Mouse (Mus musculus) megakaryocyte, embryonic 14.5 days (primary cell): ENCODE measurements around the gene Nkg7. TPM values are rescaled to one million over a fixed set of nuclear protein-coding genes. Genes with fewer than 3 reads are reported as not detected.
"Not testable (repeated sequence)": the region's sequence is repeated elsewhere in the genome, so short reads cannot be mapped to it uniquely, and the experiment has no call there.

Experiments
- H3K27me3 ChIP-seq: replicated peaks from 2 replicates; pipeline ENCODE3; 2012; ENCODE audit warnings: inconsistent platforms
- H3K36me3 ChIP-seq: replicated peaks from 2 replicates; pipeline ENCODE3; 2012; ENCODE audit warnings: low read length, inconsistent platforms, mixed read lengths
- H3K4me1 ChIP-seq: 2 replicates; pipeline ENCODE4 v1.6.1; 2012; ENCODE audit warnings: inconsistent platforms
- H3K4me3 ChIP-seq: replicated peaks from 2 replicates; pipeline ENCODE3; 2012; ENCODE audit warnings: moderate library complexity, mild to moderate bottlenecking, inconsistent platforms
- H3K9me3 ChIP-seq: 2 replicates; pipeline ENCODE4 v1.6.1; 2012; ENCODE audit warnings: inconsistent platforms
- FLI1 ChIP-seq: IDR thresholded peaks from 2 replicates; pipeline ENCODE4 v1.6.1; 2012; ENCODE audit warnings: low read length, inconsistent platforms, mixed read lengths
- GATA1 ChIP-seq: IDR thresholded peaks from 3 replicates; pipeline ENCODE4 v1.6.1; 2012; ENCODE audit warnings: mixed read lengths, low read length, inconsistent platforms, borderline replicate concordance
- polyA plus RNA-seq: library from polyadenylated mRNA; stranded (reverse); fragments of >175 nt; gene quantifications from 2 replicates; pipeline ENCODE4 v1.2.3, GENCODE M21; 2012; ENCODE audit warnings: low replicate concordance; ENCODE audit not compliant: insufficient read depth

Gene Nkg7
- polyA plus RNA-seq: 2.9 and 10.0 TPM in 2 replicates

DNA sequence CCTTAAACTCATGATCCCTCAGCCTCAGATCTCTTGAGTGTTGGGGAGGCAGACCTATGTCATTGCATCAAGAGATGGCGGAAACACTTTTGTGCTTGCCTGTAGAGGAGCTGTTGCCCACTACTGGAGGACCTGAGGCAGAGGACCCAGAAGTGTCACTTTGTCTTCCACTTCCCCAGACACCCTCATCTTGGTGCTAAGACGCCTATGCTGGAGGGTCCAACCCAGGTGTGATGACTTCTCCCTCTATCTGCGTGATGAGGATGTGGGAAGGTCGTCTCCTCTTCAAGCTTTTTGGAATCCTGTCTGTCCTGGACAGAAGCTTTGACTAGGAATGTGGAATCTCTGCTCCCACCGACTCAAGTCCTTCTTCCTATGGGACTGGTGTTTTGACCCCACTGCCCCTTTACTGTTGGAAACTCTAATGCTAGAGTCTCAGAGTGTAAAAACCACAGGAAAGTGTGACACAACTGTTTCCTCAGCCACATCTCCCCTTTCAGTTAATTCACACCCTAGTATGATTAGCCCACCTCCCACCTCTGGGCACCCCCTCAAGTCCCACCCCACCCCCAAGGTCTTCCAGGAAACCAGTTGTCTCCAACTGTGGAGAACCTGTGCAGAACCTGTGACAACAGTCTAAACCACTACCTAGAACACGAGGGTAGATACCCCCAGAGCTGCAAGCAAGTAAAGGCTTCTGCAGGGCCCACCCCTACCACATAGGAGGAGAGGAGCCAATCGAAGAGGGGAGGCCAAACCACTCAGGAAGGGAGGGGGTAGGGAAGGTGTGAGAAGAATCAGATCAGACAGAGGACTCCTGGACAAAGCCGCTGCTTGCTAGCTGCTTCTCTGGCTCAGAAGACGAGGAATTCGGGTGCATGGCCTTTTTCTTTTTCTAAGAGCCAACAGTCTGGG lies at the start of gene Nkg7:
TSS of gene Nkg7 (plus strand) at position 733 of the 915 bp plus-strand sequence.
- Histone ChIP-seq H3K4me1 (peaks cover 72% of the 10 kb centered on the region), H3K36me3 (peaks cover 3% of the 10 kb centered on the region), H3K9me3 (peaks cover 3% of the 10 kb centered on the region; the same call in 1 of the 2 replicates), H3K27me3 (no peaks in the 10 kb centered on the region), H3K4me3 (peak within 1 kb of the TSS; percentile 76)
- TF ChIP-seq GATA1 (no peak), FLI1 (no peak)

DNA sequence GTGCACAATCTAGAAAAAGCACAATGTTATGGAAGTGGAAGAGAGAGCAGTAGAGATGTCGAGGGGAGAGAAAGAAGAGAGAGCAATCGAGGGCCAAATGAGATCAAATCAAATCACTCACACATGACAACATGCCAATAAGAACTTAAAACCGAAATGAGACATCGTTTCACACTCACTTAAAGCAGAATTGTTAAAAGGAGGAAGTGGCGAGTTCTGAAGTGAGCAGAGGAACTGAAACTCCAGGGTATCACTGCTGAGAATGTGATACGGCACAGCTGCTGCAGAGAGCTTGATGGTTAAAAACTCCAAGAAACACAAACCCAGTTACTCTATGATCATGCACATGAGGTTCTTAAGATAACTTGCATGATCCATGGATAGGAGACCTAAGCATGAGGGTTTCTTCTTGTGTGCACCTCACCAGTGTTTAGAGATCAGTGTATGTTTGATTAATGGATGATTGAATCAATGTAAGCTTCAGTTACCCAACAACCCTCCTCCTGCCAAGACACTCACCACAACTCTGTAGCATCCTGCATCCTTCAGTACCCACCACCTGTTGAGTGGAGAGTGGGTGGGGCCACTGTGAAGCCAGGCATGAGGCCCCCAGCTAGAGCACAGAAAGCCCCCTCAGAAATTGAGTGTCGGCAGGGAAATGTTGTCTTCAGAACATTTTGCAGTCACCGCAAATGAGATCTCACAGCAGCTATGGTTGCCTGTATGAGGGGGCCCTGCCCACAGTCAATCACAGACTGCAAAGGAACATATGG lies 44.3 kb upstream of the Nkg7 start:
- Histone ChIP-seq H3K9me3 (no peaks in the 10 kb centered on the region; the same call in 1 of the 2 replicates), H3K27me3 (peaks cover 2% of the 10 kb centered on the region), H3K4me1 (peaks cover 14% of the 10 kb centered on the region), H3K36me3 (no peaks in the 10 kb centered on the region), H3K4me3 (no peak overlapping the region)
- no peak for TF ChIP-seq FLI1
- no peak for TF ChIP-seq GATA1

DNA sequence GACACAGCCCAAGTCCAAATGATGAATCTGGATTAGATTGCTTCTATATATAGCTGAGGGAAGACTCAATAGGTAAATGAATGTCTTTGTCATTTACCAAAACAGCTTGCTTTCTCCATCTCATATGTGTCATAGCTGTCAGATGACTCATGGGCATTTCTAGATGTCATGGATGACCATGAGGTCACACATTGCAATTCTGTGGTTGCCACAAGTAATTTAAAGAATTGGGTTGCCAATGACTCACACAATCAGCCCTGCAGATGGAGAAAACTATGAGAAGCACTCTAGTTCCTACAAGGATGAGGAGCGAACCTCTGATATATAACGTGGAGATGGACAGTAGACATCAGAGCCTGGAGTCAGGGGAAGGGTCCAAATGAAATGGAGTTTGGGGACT lies 37.4 kb upstream of the Nkg7 start:
- no peak overlapping the region for H3K4me3 ChIP-seq
- H3K4me1 ChIP-seq: peaks cover 14% of the 10 kb centered on the region; the same call in 1 of the 2 replicates
- peaks cover 2% of the 10 kb centered on the region for H3K27me3 ChIP-seq
- H3K36me3 ChIP-seq: no peaks in the 10 kb centered on the region
- no peaks in the 10 kb centered on the region; the same call in 1 of the 2 replicates for H3K9me3 ChIP-seq
- TF ChIP-seq GATA1: no peak
- no peak for TF ChIP-seq FLI1

DNA sequence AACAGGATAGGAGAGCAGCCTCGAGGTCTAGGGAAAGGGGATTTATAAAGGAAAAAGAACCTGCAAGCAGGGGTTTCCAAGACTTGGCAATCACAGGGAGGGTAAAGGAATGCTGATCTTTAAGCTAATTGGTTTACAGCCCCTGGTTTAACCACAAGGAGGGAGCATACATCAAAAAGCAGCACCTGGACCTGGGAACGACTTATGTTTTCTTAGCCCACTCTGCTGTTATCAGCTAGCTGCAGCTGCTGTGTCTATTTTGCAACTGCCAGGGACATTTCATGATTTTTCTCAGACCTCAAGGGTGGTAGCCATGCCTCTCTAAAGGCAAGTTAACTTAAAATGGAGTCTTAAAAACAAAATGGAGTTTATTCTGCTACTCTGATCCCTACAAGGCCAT lies 34.2 kb upstream of the Nkg7 start:
- no peaks in the 10 kb centered on the region; the same call in 1 of the 2 replicates for H3K9me3 ChIP-seq
- H3K36me3 ChIP-seq: no peaks in the 10 kb centered on the region
- H3K27me3 ChIP-seq: no peaks in the 10 kb centered on the region
- H3K4me3 ChIP-seq: no peak overlapping the region
- H3K4me1 ChIP-seq: peaks cover 13% of the 10 kb centered on the region
- no peak for TF ChIP-seq GATA1
- TF ChIP-seq FLI1: no peak

DNA sequence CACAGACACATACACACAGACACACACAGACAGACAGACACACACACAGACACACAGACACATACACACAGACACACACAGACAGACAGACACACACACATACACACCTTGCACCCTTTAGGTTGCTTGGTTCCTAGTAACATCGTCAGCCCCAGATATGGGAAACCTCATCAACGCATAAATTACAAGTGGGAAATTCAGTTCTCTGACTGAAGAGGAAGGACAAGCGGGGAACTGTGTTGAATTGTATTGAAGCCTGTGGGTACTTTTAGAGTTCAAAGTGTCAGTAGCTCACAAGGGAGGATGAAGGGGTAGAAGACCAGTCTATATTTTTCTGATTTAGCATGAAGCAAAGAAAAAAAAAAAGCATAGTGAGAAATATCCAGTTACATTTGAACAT lies 29.3 kb upstream of the Nkg7 start:
- no peaks in the 10 kb centered on the region; the same call in 1 of the 2 replicates for H3K9me3 ChIP-seq
- H3K36me3 ChIP-seq: no peaks in the 10 kb centered on the region
- peaks cover 15% of the 10 kb centered on the region for H3K27me3 ChIP-seq
- no peak overlapping the region for H3K4me3 ChIP-seq
- TF ChIP-seq GATA1 (no peak), FLI1 (no peak)
- peaks cover 36% of the 10 kb centered on the region for H3K4me1 ChIP-seq

DNA sequence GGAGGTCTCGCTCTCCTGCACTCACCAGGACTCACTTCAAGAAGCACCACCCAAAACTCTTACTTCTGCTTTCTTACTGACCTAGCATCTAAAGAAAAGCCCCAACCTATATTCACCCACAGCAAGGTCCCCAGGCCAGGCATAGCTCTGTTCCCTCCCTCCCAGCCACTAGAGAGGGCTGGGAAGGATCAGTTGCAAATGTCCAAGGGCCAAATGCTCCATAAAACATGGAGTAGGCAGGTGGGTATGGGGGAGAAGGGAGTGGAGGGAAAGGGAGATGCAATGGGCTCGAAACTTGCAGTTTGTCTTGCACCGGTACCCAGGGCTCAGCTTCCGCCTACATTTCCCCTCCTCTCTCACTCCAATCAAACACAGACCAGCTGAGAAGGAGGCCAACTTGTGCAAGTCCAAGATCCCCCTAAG lies 28.7 kb upstream of the Nkg7 start, which contains the start of gene Siglecg:
TSS of gene Siglecg (plus strand) at position 74 of the 423 bp plus-strand sequence.
- Histone ChIP-seq H3K9me3 (no peaks in the 10 kb centered on the region; the same call in 1 of the 2 replicates), H3K4me1 (peaks cover 36% of the 10 kb centered on the region), H3K27me3 (peaks cover 15% of the 10 kb centered on the region), H3K36me3 (no peaks in the 10 kb centered on the region), H3K4me3 (peak within 1 kb of the TSS; percentile 64)
- TF ChIP-seq GATA1 (no peak), FLI1 (no peak)

DNA sequence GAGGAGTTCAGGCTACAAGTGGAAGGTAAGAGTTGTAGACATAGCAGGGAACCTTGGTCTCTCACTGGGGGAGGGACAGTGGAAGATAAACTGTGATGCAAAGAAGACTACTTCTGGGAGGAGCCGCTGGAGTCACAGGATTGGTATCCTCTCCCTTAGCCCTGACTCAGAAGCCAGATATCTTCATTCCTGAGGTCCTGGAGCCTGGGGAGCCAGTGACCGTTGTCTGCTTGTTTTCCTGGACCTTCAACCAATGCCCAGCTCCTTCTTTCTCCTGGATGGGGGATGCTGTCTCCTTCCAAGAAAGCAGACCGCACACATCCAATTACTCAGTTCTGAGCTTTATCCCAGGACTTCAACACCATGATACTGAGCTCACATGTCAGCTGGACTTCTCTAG lies 27.8 kb upstream of the Nkg7 start:
- TF ChIP-seq FLI1 (no peak), GATA1 (no peak)
- no peak overlapping the region for H3K4me3 ChIP-seq

DNA sequence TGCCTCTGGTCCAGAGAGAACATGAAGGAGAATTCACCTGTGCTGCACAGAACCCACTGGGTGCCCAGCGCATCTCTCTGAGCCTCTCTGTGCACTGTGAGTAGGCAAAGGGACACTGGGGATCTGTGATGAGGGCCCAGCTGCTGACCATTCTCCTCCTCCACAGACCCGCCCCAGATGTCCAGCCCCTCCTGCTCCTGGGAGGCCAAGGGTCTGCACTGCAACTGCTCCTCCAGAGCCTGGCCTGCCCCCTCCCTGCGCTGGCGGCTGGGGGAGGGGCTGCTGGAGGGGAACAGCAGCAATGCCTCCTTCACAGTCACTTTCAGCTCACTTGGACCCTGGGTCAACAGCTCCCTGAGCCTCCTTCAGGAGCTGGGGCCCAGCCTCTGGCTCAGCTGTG lies 25.1 kb upstream of the Nkg7 start:
- H3K36me3 ChIP-seq: not testable (repeated sequence)
- Histone ChIP-seq H3K4me1 (peaks cover 55% of the 10 kb centered on the region), H3K27me3 (peaks cover 15% of the 10 kb centered on the region)

More for the DNA sequence above, 27.8 kb upstream of the Nkg7 start:
- Histone ChIP-seq H3K9me3 (no peaks in the 10 kb centered on the region; the same call in 1 of the 2 replicates), H3K27me3 (peaks cover 15% of the 10 kb centered on the region), H3K4me1 (peaks cover 43% of the 10 kb centered on the region), H3K36me3 (no peaks in the 10 kb centered on the region)

DNA sequence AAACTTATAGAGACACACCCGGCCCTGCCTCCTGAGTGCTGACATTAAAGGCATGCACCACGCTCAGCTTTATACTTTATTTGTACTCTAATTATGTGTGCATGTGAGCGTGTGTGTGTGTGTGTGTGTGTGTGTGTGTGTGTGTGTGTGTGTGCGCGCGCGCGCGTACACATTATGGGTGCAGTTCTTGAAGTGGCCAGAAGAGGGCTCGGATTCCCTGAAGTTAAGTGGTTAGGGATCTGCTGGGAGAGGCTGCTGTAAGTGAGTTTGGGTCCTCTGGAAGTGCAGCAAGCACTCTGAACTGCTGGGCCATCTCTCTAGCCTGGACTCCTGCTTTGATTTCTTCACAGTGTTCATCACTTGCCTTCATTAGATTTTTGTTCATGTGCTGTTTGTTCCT lies 19.6 kb upstream of the Nkg7 start:
- H3K9me3 ChIP-seq: peaks cover 8% of the 10 kb centered on the region
- no peak overlapping the region for H3K4me3 ChIP-seq
- TF ChIP-seq FLI1 (no peak), GATA1 (no peak)
- peaks cover 31% of the 10 kb centered on the region for H3K4me1 ChIP-seq
- no peaks in the 10 kb centered on the region for H3K36me3 ChIP-seq
- no peaks in the 10 kb centered on the region for H3K27me3 ChIP-seq

More for the DNA sequence above, 25.1 kb upstream of the Nkg7 start:
- H3K4me3 ChIP-seq, H3K9me3 ChIP-seq: not testable (repeated sequence)
